Mouse (Mus musculus): ENCODE results near the gene Cluap1. TPM values are rescaled to one million over a fixed set of nuclear protein-coding genes. Genes with fewer than 3 reads are reported as not detected.

Gene Cluap1
- polyA plus RNA-seq, 1 experiment from 2014 or later = 22.5 TPM

GRCm38 (mm10) chr16:3896553-3896952 lies 12.0 kb upstream of the Cluap1 start:
- H3K36me3 ChIP-seq = peaks cover 69% of the 10 kb centered on the region
- 95% methylated on average over 1 of the region's 1 CpGs for WGBS

GRCm38 (mm10) chr16:3907471-3907870 lies 1.1 kb upstream of the Cluap1 start:
- 70% methylated on average over 2 of the region's 2 CpGs for WGBS
- Histone ChIP-seq H3K9me3 (replicated peaks) (no peaks in the 10 kb centered on the region), H3K4me3 (0 out of 2 replicates have a peak overlapping the region, but pooled peaks have one; percentile 62), H3K27me3 (ENCODE audit: low read depth, poor library complexity, severe bottlenecking) (no peaks in the 10 kb centered on the region), H3K27ac (replicated peaks) (no peak overlapping the region), H3K4me1 (peaks cover 25% of the 10 kb centered on the region), H3K36me3 (peaks cover 49% of the 10 kb centered on the region)
- DNase-seq (ENCODE audit: low spot score) = no peak

More at GRCm38 (mm10) chr16:3896553-3896952, 12.0 kb upstream of the Cluap1 start:
- Histone ChIP-seq H3K9me3 (replicated peaks) (no peaks in the 10 kb centered on the region), H3K27ac (replicated peaks) (no peak overlapping the region), H3K4me1 (no peaks in the 10 kb centered on the region), H3K27me3 (ENCODE audit: low read depth, poor library complexity, severe bottlenecking) (no peaks in the 10 kb centered on the region), H3K4me3 (no peak overlapping the region)
- DNase-seq (ENCODE audit: low spot score) = no peak

GRCm38 (mm10) chr16:3909118-3909517 lies 517 bp downstream of the Cluap1 start:
- no peaks in the 10 kb centered on the region for H3K9me3 ChIP-seq (replicated peaks)
- peaks cover 49% of the 10 kb centered on the region for H3K36me3 ChIP-seq
- DNase-seq (ENCODE audit: low spot score) = no peak
- peaks cover 25% of the 10 kb centered on the region for H3K4me1 ChIP-seq
- H3K4me3 ChIP-seq = peak overlapping the region; percentile 62
- 12% methylated on average over 20 of the region's 20 CpGs for WGBS
- H3K27ac ChIP-seq (replicated peaks) = peak overlapping the region; percentile 87
- no peaks in the 10 kb centered on the region for H3K27me3 ChIP-seq (ENCODE audit: low read depth, poor library complexity, severe bottlenecking)

- WGBS = 97% methylated on average over 2 of the region's 2 CpGs
- H3K9me3 ChIP-seq (replicated peaks) = no peaks in the 10 kb centered on the region
- H3K27me3 ChIP-seq (ENCODE audit: low read depth, poor library complexity, severe bottlenecking) = no peaks in the 10 kb centered on the region
- H3K4me1 ChIP-seq = no peaks in the 10 kb centered on the region
- H3K36me3 ChIP-seq = peaks cover 80% of the 10 kb centered on the region
- no peak overlapping the region for H3K4me3 ChIP-seq
- no peak for DNase-seq (ENCODE audit: low spot score)
- H3K27ac ChIP-seq (replicated peaks) = no peak overlapping the region
These were observed 12.2 kb downstream of the Cluap1 start for GRCm38 (mm10) chr16:3920756-3921155.

- Histone ChIP-seq H3K4me3 (no peak overlapping the region), H3K9me3 (replicated peaks) (no peaks in the 10 kb centered on the region), H3K4me1 (no peaks in the 10 kb centered on the region), H3K27ac (replicated peaks) (no peak overlapping the region), H3K27me3 (ENCODE audit: low read depth, poor library complexity, severe bottlenecking) (no peaks in the 10 kb centered on the region), H3K36me3 (peaks cover 77% of the 10 kb centered on the region)
- 87% methylated on average over 3 of the region's 3 CpGs for WGBS
- no peak for DNase-seq (ENCODE audit: low spot score)
These were observed 14.9 kb downstream of the Cluap1 start for GRCm38 (mm10) chr16:3923515-3923914.

- Histone ChIP-seq H3K4me1 (no peaks in the 10 kb centered on the region), H3K27me3 (ENCODE audit: low read depth, poor library complexity, severe bottlenecking) (no peaks in the 10 kb centered on the region), H3K36me3 (peaks cover 78% of the 10 kb centered on the region), H3K9me3 (replicated peaks) (no peaks in the 10 kb centered on the region), H3K27ac (replicated peaks) (no peak overlapping the region), H3K4me3 (no peak overlapping the region)
- DNase-seq (ENCODE audit: low spot score) = no peak
- WGBS = 79% methylated on average over 4 of the region's 4 CpGs
These were observed 15.4 kb downstream of the Cluap1 start for GRCm38 (mm10) chr16:3923966-3924365.

- Histone ChIP-seq H3K36me3 (peaks cover 75% of the 10 kb centered on the region), H3K27ac (replicated peaks) (no peak overlapping the region), H3K4me3 (no peak overlapping the region), H3K4me1 (no peaks in the 10 kb centered on the region), H3K27me3 (ENCODE audit: low read depth, poor library complexity, severe bottlenecking) (no peaks in the 10 kb centered on the region), H3K9me3 (replicated peaks) (no peaks in the 10 kb centered on the region)
- WGBS = 84% methylated on average over 1 of the region's 1 CpGs
- no peak for DNase-seq (ENCODE audit: low spot score)
These were observed 20.0 kb downstream of the Cluap1 start for GRCm38 (mm10) chr16:3928582-3928981.

GRCm38 (mm10) chr16:3929151-3929550 lies 20.6 kb downstream of the Cluap1 start:
- Histone ChIP-seq H3K4me1 (no peaks in the 10 kb centered on the region), H3K27me3 (ENCODE audit: low read depth, poor library complexity, severe bottlenecking) (no peaks in the 10 kb centered on the region), H3K27ac (replicated peaks) (no peak overlapping the region), H3K9me3 (replicated peaks) (no peaks in the 10 kb centered on the region), H3K4me3 (no peak overlapping the region), H3K36me3 (peaks cover 75% of the 10 kb centered on the region)
- DNase-seq (ENCODE audit: low spot score) = no peak
- WGBS = 83% methylated on average over 7 of the region's 7 CpGs

GRCm38 (mm10) chr16:3933536-3933935 lies 24.9 kb downstream of the Cluap1 start:
- H3K4me1 ChIP-seq = no peaks in the 10 kb centered on the region
- no peaks in the 10 kb centered on the region for H3K27me3 ChIP-seq (ENCODE audit: low read depth, poor library complexity, severe bottlenecking)
- no peak overlapping the region for H3K4me3 ChIP-seq
- no peak overlapping the region for H3K27ac ChIP-seq (replicated peaks)
- WGBS = 92% methylated on average over 6 of the region's 6 CpGs
- DNase-seq (ENCODE audit: low spot score) = no peak
- H3K36me3 ChIP-seq = peaks cover 82% of the 10 kb centered on the region
- H3K9me3 ChIP-seq (replicated peaks) = no peaks in the 10 kb centered on the region

- H3K4me1 ChIP-seq = no peaks in the 10 kb centered on the region
- H3K27ac ChIP-seq (replicated peaks) = no peak overlapping the region
- no peak overlapping the region for H3K4me3 ChIP-seq
- no peaks in the 10 kb centered on the region for H3K27me3 ChIP-seq (ENCODE audit: low read depth, poor library complexity, severe bottlenecking)
- DNase-seq (ENCODE audit: low spot score) = no peak
- H3K9me3 ChIP-seq (replicated peaks) = no peaks in the 10 kb centered on the region
- H3K36me3 ChIP-seq = peaks cover 84% of the 10 kb centered on the region
- 91% methylated on average over 1 of the region's 1 CpGs for WGBS
These were observed 25.5 kb downstream of the Cluap1 start for GRCm38 (mm10) chr16:3934091-3934490.

- no peak for DNase-seq (ENCODE audit: low spot score)
- H3K4me3 ChIP-seq = no peak overlapping the region
These were observed 26.1 kb downstream of the Cluap1 start for GRCm38 (mm10) chr16:3934701-3935100.

GRCm38 (mm10) chr16:3951141-3951540 lies 42.5 kb downstream of the Cluap1 start:
- H3K9me3 ChIP-seq (replicated peaks) = no peaks in the 10 kb centered on the region
- H3K4me3 ChIP-seq = no peak overlapping the region
- no peaks in the 10 kb centered on the region for H3K36me3 ChIP-seq
- 91% methylated on average over 1 of the region's 1 CpGs for WGBS
- H3K27ac ChIP-seq (replicated peaks) = no peak overlapping the region
- H3K27me3 ChIP-seq (ENCODE audit: low read depth, poor library complexity, severe bottlenecking) = no peaks in the 10 kb centered on the region
- no peak for DNase-seq (ENCODE audit: low spot score)
- H3K4me1 ChIP-seq = no peaks in the 10 kb centered on the region

More at GRCm38 (mm10) chr16:3934701-3935100, 26.1 kb downstream of the Cluap1 start:
- Histone ChIP-seq H3K4me1 (no peaks in the 10 kb centered on the region), H3K9me3 (replicated peaks) (no peaks in the 10 kb centered on the region), H3K27me3 (ENCODE audit: low read depth, poor library complexity, severe bottlenecking) (no peaks in the 10 kb centered on the region), H3K27ac (replicated peaks) (no peak overlapping the region), H3K36me3 (peaks cover 80% of the 10 kb centered on the region)
- 91% methylated on average over 4 of the region's 4 CpGs for WGBS

GRCm38 (mm10) chr16:3956369-3956768 lies 47.8 kb downstream of the Cluap1 start:
- Histone ChIP-seq H3K27me3 (ENCODE audit: low read depth, poor library complexity, severe bottlenecking) (no peaks in the 10 kb centered on the region), H3K9me3 (replicated peaks) (no peaks in the 10 kb centered on the region), H3K4me1 (no peaks in the 10 kb centered on the region), H3K4me3 (no peak overlapping the region), H3K27ac (replicated peaks) (no peak overlapping the region), H3K36me3 (no peaks in the 10 kb centered on the region)
- WGBS = 90% methylated on average over 6 of the region's 6 CpGs
- DNase-seq (ENCODE audit: low spot score) = no peak

- no peak for DNase-seq (ENCODE audit: low spot score)
- 80% methylated on average over 2 of the region's 2 CpGs for WGBS
- H3K9me3 ChIP-seq (replicated peaks) = no peaks in the 10 kb centered on the region
- H3K27ac ChIP-seq (replicated peaks) = no peak overlapping the region
- no peaks in the 10 kb centered on the region for H3K4me1 ChIP-seq
- no peaks in the 10 kb centered on the region for H3K27me3 ChIP-seq (ENCODE audit: low read depth, poor library complexity, severe bottlenecking)
- H3K36me3 ChIP-seq = no peaks in the 10 kb centered on the region
- H3K4me3 ChIP-seq = no peak overlapping the region
These were observed 50.7 kb downstream of the Cluap1 start for GRCm38 (mm10) chr16:3959261-3959660.

All from midbrain, embryonic 10.5 days (tissue).